Mouse (Mus musculus) kidney, adult 2 months (tissue): ENCODE measurements around the gene Tmem130.

Source experiments
- CTCF ChIP-seq: fragments of 200-500 bp; conservative IDR thresholded peaks from 2 replicates; pipeline ENCODE4 v1.5.1; 2011; ENCODE audit warnings: low read depth, mild to moderate bottlenecking, control low read depth, low read length, moderate library complexity, mixed read lengths; ENCODE audit not compliant: insufficient read depth, insufficient read length
- POLR2A ChIP-seq: fragments of 200-500 bp; IDR thresholded peaks from one replicate; pipeline ENCODE4 v1.6.1; 2011; ENCODE audit warnings: low read depth, low read length, control low read depth

GRCm38 (mm10) chr5:144729216-144729615, 32.4 kb downstream of the Tmem130 start:
- TF ChIP-seq CTCF (no peak), POLR2A (no peak)
